Mouse (Mus musculus) liver, adult 2 months (tissue): Measurements from ENCODE around the gene Kirrel3. TPM values are rescaled to one million over a fixed set of nuclear protein-coding genes. Genes with fewer than 3 reads are reported as not detected.

ENCODE experiments used
- DNase-seq: peaks from one replicate; pipeline ENCODE4 v3.0.0-alpha.2; 2011; ENCODE audit warnings: low read depth, low spot score; ENCODE audit errors: extremely low read depth
- H3K27ac ChIP-seq: fragments of 200-500 bp; replicated peaks from 2 replicates; pipeline ENCODE4 v1.5.1; 2012; ENCODE audit warnings: low read depth, mild to moderate bottlenecking, control low read depth, inconsistent platforms, low read length; ENCODE audit not compliant: insufficient read depth
- H3K27me3 ChIP-seq: fragments of 200-500 bp; 2 replicates; pipeline ENCODE4 v1.6.1; 2012; ENCODE audit warnings: mild to moderate bottlenecking, moderate library complexity, low read length, inconsistent platforms; ENCODE audit not compliant: control insufficient read depth, insufficient read depth
- H3K36me3 ChIP-seq: fragments of 200-500 bp; 2 replicates; pipeline ENCODE4 v1.6.1; 2012; ENCODE audit warnings: low read length, inconsistent platforms; ENCODE audit not compliant: control insufficient read depth, insufficient read depth
- H3K4me1 ChIP-seq: fragments of 200-500 bp; 2 replicates; pipeline ENCODE4 v1.6.1; 2011; ENCODE audit warnings: low read length; ENCODE audit not compliant: control insufficient read depth, insufficient read depth
- H3K4me3 ChIP-seq: fragments of 200-500 bp; 2 replicates; pipeline ENCODE4 v1.5.1; 2011; ENCODE audit warnings: low read depth, mild to moderate bottlenecking, control low read depth, low read length, moderate library complexity; ENCODE audit not compliant: insufficient read depth
- H3K79me2 ChIP-seq: fragments of 200-500 bp; 2 replicates; pipeline ENCODE4 v1.6.1; 2012; ENCODE audit warnings: inconsistent platforms, mild to moderate bottlenecking, low read length, moderate library complexity; ENCODE audit not compliant: control insufficient read depth, insufficient read depth
- H3K9ac ChIP-seq: fragments of 200-500 bp; 2 replicates; pipeline ENCODE4 v1.6.1; 2012; ENCODE audit warnings: low read depth, mild to moderate bottlenecking, control low read depth, inconsistent platforms, low read length
- CTCF ChIP-seq: fragments of 200-500 bp; IDR thresholded peaks from 2 replicates; pipeline ENCODE4 v1.5.1; 2011; ENCODE audit warnings: low read depth, low read length, control low read depth
- POLR2A ChIP-seq: fragments of 200-500 bp; IDR thresholded peaks from 2 replicates; pipeline ENCODE4 v1.6.1; 2011; ENCODE audit warnings: low read length, control low read depth; ENCODE audit not compliant: insufficient read depth; ENCODE audit errors: extremely low read depth
- WGBS: fragments of 180-500 bp; shearing (Covaris S2); methylation state at CpG from one replicate; pipeline ENCODE4 v1.1.7; 2018; 5-methylcytosine and 5-hydroxymethylcytosine counted together
- polyA plus RNA-seq: library from polyadenylated mRNA; depleted of rRNA; stranded (reverse); fragments of >200 nt; gene quantifications from 2 replicates; pipeline ENCODE4 v1.2.3, GENCODE M21; 2012
- total RNA-seq: library from RNA; depleted of rRNA; stranded (reverse); fragments of >200 nt; gene quantifications from 2 replicates; pipeline ENCODE4 v1.2.3, GENCODE M21; 2014

Gene Kirrel3
- total and polyA plus RNA-seq, 2 experiments, result 0.09 TPM; not detected in 1

GRCm38 (mm10) chr9:34750887-34751286, 265.2 kb downstream of the Kirrel3 start:
- H3K9ac ChIP-seq, result no peak overlapping the region
- no peaks in the 10 kb centered on the region for H3K4me1 ChIP-seq
- no peaks in the 10 kb centered on the region for H3K27me3 ChIP-seq
- no peak for DNase-seq
- no peak overlapping the region for H3K27ac ChIP-seq
- H3K79me2 ChIP-seq, result no peaks in the 10 kb centered on the region
- no peak for TF ChIP-seq CTCF
- no peak for TF ChIP-seq POLR2A
- H3K4me3 ChIP-seq, result no peak overlapping the region
- no peaks in the 10 kb centered on the region for H3K36me3 ChIP-seq
- WGBS, result 57% methylated on average over 2 of the region's 2 CpGs

DNA sequence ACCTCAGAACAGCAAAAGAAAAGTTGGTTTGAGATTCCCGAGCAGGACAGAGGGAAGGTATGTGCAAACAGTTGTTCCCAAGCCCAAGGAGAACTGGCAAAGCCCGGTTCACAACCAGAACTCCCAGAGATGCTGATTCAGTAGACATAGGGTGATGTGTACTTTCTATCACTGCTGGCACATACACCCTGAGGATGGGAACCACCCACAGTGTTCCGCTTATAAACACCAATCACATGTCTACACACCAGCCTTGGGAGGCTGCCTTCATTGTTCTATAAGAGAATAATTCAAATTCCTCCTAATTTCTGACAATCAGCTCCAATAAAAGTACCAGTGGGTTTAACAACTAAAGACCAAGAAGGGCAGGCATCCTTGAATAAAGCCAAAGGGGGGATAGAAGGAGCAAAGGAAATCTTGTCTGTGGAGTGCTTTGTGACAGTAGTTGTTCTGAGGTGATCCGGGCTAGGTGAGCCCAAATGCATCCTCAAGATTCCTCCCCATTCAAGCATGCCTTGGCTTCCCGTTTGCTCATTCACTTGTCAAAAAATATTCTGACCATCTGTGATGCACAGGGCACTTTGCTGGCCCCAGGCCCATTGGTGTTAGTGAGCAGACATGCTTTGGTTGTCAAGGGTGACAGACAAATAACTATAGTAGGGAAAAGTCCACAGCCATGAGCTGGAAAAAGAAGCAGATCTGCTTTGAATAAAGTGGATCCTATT, 266.5 kb downstream of the Kirrel3 start:
- DNase-seq, result no peak
- TF ChIP-seq POLR2A (no peak), CTCF (no peak)
- H3K4me3 ChIP-seq, result no peak overlapping the region
- H3K4me1 ChIP-seq, result no peaks in the 10 kb centered on the region
- no peaks in the 10 kb centered on the region for H3K27me3 ChIP-seq
- H3K9ac ChIP-seq, result no peak overlapping the region
- H3K27ac ChIP-seq, result no peak overlapping the region
- WGBS, result 70% methylated on average over 5 of the region's 5 CpGs
- no peaks in the 10 kb centered on the region for H3K79me2 ChIP-seq
- no peaks in the 10 kb centered on the region for H3K36me3 ChIP-seq

DNA sequence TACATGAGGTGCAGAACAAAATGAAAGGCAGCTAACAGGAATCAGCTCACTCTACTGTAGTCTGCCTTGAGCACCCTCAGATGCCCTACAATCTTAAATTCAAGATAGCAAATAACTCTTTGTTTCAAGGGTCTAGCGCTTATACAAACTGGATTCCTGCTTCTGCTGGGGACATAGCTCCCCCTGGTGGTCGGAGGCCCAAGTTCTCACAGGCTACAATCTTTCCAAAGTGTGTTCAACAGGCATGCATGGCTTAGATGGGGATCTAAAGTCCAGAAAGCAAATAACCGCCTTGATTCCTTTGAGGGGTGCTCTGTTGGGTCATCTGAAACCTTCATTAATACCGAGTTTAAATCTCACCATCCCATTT, 267.1 kb downstream of the Kirrel3 start:
- H3K36me3 ChIP-seq, result no peaks in the 10 kb centered on the region
- H3K4me1 ChIP-seq, result no peaks in the 10 kb centered on the region
- TF ChIP-seq POLR2A (no peak), CTCF (peak; percentile 76)
- no peak overlapping the region for H3K9ac ChIP-seq
- H3K4me3 ChIP-seq, result no peak overlapping the region
- H3K27me3 ChIP-seq, result no peaks in the 10 kb centered on the region
- H3K27ac ChIP-seq, result no peak overlapping the region
- 11% methylated on average over 4 of the region's 4 CpGs for WGBS
- peak; percentile 24 for DNase-seq
- H3K79me2 ChIP-seq, result no peaks in the 10 kb centered on the region

DNA sequence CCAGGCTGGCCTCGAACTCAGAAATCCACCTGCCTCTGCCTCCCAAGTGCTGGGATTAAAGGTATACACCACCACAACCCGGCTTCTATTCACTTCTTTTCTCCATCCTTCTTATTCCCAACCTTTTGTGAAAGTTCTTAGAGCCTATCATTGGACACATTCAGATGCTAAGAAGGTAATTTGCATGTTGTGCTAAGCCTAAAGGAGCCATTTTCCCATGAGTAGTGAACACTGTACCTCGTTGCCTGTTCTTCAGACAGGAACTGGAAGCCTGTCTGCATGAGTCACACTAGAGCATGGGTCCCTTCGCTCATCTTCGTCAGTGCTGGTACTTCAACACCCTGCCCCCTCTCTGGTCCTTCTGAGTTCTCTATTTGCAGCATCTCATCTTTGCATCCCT, 268.2 kb downstream of the Kirrel3 start:
- no peaks in the 10 kb centered on the region for H3K27me3 ChIP-seq
- H3K4me1 ChIP-seq, result no peaks in the 10 kb centered on the region
- no peak overlapping the region for H3K4me3 ChIP-seq
- DNase-seq, result no peak
- 70% methylated on average over 5 of the region's 5 CpGs for WGBS
- no peak overlapping the region for H3K9ac ChIP-seq
- H3K79me2 ChIP-seq, result no peaks in the 10 kb centered on the region
- H3K27ac ChIP-seq, result no peak overlapping the region
- TF ChIP-seq POLR2A (no peak), CTCF (no peak)
- H3K36me3 ChIP-seq, result no peaks in the 10 kb centered on the region

DNA sequence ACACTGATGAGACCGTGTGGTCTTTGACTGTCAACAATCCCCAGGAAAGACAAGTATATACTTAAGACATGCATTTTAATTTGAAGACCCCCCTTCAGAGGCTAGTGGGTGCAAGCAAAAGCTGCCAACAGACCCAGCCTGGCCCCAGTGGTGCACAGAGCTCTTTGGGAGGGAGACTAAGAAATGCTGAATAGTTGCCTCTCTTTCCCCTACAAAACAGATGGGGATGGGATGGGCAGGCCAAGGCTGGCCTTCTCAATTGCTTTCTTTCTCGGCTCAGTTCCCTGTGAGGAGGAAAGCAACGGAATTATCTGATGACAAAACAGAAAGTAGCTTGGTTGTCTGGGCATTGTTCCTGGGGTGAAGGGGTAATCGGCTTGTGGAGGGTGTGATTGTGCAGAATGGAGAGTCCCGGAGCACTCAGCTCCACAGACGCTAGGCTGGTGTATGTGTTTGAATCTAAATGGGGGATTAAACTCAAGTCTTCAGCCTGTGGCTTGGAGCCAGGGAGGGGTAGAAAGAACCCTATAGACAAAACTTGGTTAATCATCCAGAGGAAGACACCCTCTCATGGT, 268.9 kb downstream of the Kirrel3 start:
- 68% methylated on average over 6 of the region's 6 CpGs for WGBS

GRCm38 (mm10) chr9:34756055-34756454, 270.4 kb downstream of the Kirrel3 start:
- Histone ChIP-seq H3K79me2 (no peaks in the 10 kb centered on the region), H3K9ac (no peak overlapping the region), H3K4me1 (no peaks in the 10 kb centered on the region), H3K36me3 (no peaks in the 10 kb centered on the region), H3K27ac (no peak overlapping the region), H3K27me3 (no peaks in the 10 kb centered on the region; the same call in 1 of the 2 replicates), H3K4me3 (no peak overlapping the region)
- DNase-seq, result no peak
- WGBS, result 87% methylated on average over 7 of the region's 7 CpGs
- TF ChIP-seq POLR2A (no peak), CTCF (no peak)

More for the DNA sequence above, 268.9 kb downstream of the Kirrel3 start:
- H3K79me2 ChIP-seq, result no peaks in the 10 kb centered on the region
- no peak overlapping the region for H3K9ac ChIP-seq
- no peaks in the 10 kb centered on the region for H3K27me3 ChIP-seq
- H3K4me1 ChIP-seq, result no peaks in the 10 kb centered on the region
- H3K4me3 ChIP-seq, result no peak overlapping the region
- TF ChIP-seq POLR2A, result no peak
- no peak for TF ChIP-seq CTCF
- no peaks in the 10 kb centered on the region for H3K36me3 ChIP-seq
- H3K27ac ChIP-seq, result no peak overlapping the region
- DNase-seq, result no peak
